Mouse (Mus musculus) adrenal gland, postnatal 14 days (tissue): ENCODE results near the gene Gm5565. TPM values are rescaled to one million over a fixed set of nuclear protein-coding genes. Genes with fewer than 3 reads are reported as not detected.
A peak's percentile ranks its signal among the peaks of the same experiment; 100 is the strongest.
"Not testable (repeated sequence)": the region's sequence is repeated elsewhere in the genome, so short reads cannot be mapped to it uniquely, and the experiment has no call there.

Experiments used
- DNase-seq: peaks from one replicate; pipeline ENCODE4 v3.0.0; 2021; ENCODE audit warnings: mixed read lengths
- long read RNA-seq, 2 experiments: library from polyadenylated mRNA; stranded (forward); transcript quantifications; one replicate each; pipeline ENCODE4 v2.0.0; 2021
- total RNA-seq: library from RNA; stranded (reverse); gene quantifications from 2 replicates; pipeline ENCODE4 v1.2.3, GENCODE M21; 2021

Gene Gm5565
- total RNA-seq: not detected in 2 replicates
- long read RNA-seq, experiment 1: 0 reads
- long read RNA-seq, experiment 2: 0 reads

DNA sequence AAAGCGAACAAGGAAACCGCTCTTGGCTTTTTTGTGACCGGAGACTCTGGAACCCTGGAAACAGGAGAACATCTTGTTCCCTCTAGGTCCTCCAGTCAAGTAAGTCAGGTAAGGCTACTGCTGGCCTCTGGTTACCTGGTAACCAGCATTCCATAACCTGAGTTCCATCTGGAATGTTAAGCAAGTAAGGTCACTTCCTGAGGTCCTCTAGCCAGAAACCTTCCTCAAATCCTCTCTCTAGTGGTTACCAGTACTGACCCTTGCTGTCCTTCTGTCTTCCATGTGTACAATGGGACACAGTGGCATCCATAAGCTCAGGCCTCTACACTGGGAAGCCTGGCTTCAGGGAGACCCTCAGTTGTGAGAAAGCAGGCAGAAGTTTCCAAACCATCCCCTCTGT, at the start of gene Gm5565:
Gene Gm5565, minus strand, starts transcription at position 101 of the 400 bp plus-strand sequence.
- DNase-seq: not testable (repeated sequence)

DNA sequence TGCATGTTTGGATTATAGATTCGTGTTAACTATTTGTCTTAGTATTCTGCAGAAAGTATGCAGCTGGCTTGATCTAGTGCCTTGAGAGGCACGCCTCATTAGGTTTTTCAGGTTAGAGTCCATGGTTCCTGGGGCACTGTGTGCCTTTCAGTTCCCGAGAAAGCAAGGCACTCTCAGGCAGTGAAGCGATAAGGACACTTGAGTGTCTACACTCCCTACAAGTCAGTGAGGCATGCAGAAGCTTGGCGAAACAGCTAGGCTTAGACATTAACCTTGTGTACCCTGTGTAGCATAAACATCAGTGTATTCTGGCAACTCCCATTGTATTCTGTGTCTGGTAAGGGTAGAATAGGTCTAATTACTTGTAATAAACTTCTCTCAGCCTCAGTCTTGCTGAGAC, 45.2 kb upstream of the Gm5565 start:
- DNase-seq: no peak

DNA sequence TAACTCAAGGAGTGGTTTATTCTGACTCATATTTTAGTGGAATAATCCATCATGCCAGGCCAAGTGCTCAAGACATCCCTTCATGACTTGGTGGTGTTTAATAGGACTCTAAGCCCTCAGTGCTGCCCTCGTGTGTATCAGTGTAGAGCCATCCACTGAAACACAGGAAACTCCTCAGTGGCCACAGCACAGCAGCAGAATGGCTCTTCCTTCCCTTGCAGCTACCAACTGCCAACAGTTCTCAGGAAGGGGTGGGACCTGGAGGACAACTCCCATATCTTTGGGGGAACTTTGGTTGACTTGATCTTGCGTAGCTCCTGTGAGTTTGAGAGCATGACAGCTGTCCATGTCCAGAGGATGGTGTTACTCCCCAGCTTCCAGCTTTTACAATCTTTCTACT, 43.6 kb upstream of the Gm5565 start:
- no peak for DNase-seq

DNA sequence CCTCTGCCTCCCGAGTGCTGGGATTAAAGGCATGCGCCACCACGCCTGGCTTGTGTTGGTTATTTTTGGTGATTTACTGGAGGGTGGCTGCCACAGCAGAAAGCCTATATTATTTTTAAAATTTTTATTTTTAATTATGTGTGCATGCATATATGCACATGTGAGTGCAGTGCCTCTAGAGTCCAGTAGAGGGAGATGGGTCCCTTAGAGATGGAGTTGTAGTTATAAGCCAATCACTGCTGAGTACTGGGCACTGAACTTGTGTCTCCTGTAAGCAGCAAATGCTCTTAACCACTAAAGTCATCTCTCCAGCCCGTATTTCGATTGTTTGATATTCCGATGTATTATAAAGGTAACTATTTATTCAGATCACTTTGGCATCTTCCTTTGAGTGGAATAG, 40.2 kb upstream of the Gm5565 start:
- no peak for DNase-seq

DNA sequence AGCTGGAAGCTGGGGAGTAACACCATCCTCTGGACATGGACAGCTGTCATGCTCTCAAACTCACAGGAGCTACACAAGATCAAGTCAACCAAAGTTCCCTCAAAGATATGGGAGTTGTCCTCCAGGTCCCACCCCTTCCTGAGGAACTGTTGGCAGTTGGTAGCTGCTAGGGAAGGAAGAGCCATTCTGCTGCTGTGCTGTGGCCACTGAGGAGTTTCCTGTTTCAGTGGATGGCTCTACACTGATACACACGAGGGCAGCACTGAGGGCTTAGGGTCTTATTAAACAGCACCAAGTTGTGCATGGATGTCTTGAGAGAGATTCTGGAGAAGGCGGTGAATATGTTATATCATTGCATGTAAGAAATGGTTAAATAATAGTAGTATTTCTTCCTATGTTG, 39.2 kb upstream of the Gm5565 start:
- DNase-seq: no peak

DNA sequence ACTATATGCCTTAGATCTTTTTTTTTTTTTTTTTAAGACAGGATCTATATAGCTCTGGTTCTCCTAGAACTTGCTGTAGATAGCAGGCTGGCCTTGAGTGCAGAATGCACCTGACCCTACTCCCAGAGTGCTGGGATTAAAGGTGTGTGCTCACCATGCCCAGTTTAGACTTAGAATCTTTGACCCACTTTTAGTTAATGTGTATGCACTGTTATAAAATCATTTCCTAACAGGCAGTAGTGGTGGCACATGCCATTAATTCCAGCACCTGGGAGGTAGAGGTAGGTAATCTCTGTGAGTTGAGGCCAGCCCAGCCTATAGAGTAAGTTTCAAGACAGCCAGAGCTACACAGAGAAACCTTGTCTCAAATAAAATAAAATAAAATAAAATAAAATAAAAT, 38.7 kb upstream of the Gm5565 start:
- no peak for DNase-seq

DNA sequence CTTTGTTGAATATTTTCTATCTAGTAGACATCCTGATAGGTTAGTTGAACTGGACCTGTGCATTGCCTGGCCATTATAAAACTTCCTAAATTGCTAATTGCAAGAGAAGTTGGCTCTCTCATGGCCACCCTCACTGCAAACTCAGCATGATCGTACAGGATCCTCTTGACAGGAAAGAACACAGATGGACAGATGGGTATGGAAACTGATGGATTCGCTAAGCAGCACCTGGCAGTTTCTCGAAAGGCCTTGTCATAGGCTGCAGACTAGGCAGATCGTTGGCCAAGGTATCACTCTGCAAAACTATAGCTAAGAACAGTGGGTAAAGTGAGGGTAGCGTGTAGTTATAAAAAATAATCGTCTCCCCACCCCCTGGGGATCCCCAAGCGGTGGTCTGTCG, 33.0 kb upstream of the Gm5565 start:
- DNase-seq: no peak

DNA sequence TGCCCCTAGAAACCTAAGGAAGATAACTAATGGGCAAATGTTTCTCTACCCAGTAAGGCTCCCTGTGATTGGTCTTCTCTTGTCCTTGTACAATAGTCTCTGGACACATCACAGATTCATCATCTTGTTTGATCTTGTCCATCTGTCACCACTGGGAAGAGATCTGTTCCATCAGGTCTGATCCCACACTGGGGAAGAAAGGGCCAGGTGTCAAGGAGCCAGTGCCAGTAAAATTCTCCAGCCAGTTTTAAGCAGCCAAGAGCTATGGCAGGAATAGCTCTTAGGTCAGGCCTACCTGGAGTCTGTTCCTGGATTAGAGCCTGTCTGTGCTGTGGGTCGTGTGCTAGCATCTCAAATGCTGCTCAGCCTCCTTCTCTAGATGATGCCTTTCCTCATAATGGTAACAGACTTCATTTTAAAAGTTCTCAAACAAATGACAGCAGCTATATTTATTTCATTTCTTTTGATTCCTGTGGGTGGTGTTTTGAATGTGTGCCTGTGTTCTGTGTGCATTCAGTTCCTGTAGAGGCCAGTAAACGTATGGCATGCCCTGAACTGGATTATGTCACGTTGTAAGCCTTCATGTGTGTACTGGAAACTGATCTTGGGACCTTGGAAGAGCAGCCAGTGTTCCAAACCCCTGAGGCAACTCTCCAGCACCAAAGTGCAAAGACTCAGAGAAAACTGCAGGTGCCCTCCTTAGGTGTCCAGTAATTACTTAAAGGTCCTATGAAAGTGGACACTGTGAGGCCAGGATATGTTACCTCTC, 30.3 kb upstream of the Gm5565 start:
- no peak for DNase-seq

DNA sequence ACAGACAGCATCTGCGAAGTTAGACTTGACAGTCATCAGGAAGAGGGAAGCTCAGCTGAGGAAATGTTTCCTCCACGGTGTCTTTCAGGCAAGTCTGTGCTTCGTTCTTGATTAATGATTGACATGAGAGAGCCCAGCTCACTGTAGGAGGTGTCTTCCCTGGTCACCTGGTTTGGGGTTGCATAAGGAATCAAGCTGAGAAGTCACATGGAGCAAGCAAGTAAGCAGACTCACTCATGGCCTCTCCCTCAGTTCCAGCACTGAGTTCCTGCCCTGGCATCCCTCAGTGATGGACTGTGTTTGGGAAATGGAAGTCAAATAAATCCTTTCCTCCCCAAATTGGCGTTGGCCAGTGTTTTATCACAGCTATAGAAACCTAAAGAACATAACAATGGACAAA, 29.8 kb upstream of the Gm5565 start:
- no peak for DNase-seq

DNA sequence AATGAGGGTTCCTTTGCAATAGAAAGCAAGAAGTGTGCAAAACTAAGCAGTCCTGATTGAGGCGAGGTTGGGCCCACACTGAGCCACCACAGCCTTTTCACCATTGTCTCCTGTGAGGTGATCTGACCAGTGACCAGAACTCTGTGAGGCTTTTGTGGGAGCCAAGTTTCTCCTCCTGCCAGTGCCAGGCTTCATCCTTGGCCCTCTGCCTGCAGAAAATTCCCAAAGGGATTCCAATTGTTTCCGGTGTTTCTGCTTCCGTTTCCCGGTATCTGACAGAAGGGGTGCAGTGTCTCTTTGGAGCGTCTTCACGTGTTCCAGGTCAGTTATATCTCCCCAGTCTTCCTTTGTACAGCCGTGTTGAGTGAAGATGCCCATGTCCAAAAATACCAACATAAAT, 28.4 kb upstream of the Gm5565 start:
- no peak for DNase-seq

DNA sequence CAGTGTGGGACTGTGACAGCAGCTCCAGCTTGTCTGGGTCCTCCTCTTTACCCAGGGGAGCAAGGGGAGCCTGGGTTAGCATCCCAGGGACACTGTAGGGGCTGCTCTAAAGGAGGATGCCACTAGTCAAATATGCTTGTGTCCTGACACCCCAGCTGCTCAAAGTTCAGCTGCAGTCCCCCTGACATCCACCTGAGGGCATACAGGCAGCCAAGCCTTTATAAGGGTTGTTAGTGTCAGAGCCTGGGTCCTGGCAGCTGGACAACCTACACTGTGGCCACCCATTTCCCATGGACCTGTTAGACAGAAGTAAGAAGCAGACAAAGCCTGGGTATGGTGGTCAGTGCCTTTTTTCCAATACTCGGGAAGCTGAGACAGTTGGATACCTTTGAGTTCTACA, 27.8 kb upstream of the Gm5565 start:
- DNase-seq: no peak

DNA sequence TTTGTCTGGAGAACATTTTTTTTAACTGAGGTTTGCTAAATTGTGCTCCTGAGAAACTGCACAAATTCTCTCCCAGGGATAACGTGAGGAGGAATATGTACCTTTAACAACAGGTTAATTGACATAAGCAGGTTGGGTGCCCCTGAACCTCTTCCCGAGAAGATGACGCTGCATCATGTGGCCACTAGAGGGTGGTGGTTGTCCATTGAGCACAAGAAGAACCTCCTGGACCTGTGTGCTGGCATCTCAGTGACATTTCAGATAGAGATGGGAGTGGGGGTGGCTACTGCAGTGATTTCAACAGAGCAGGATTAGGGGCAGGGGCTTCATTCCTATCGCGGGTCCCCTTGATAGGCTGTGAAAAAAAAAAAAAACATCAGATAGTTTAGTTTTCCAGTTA, 27.1 kb upstream of the Gm5565 start:
- peak; percentile 78 for DNase-seq

DNA sequence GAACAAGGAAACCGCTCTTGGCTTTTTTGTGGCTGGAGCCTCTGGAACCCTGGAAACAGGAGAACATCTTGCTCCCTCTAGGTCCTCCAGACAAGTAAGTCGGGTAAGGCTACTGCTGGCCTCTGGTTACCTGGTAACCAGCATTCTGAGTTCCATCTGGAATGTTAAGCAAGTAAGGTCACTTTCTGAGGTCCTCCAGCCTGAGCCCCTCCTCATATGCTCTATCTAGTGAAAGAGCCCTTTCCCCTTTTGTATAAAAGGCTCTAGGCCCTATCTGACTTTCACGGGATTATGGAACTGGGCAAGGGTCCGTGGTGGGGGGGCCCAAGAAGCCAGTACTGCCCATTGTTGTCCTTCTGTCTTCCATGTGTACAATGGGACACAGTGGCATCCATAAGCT, 24.9 kb upstream of the Gm5565 start, which contains the start of gene 1700001J03Rik:
Gene 1700001J03Rik, minus strand, starts transcription at position 101 of the 400 bp plus-strand sequence.
- DNase-seq: not testable (repeated sequence)

DNA sequence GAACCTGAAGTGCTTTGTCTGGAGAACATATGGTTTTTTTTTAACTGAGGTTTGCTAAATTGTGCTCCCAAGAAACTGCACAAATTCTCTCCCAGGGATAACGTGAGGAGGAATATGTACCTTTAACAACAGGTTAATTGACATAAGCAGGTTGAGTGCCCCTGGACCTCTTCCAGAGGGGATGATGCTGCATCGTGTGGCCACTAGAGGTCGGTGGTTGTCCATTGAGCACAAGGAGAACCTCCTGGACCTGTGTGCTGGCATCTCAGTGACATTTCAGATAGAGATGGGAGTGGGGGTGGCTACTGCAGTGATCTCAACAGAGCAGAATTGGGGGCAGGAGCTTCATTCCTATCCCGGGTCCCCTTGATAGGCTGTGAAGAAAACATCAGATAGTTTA, 12.4 kb upstream of the Gm5565 start:
- peak; percentile 51 for DNase-seq

DNA sequence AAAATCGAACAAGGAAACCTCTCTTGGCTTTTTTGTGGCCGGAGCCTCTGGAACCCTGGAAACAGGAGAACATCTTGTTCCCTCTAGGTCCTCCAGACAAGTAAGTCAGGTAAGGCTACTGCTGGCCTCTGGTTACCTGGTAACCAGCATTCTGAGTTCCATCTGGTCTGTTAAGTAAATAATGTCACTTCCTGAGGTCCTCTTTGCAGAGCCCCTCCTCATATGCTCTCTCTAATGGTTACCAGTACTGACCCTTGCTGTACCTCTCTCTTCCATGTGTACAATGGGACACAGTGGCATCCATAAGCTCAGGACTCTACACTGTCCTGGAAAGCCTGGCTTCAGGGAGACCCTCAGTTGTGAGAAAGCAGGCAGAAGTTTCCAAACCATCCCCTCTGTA, 10.3 kb upstream of the Gm5565 start, which contains the start of gene Gm6309:
Gene Gm6309, minus strand, starts transcription at position 101 of the 400 bp plus-strand sequence.
- DNase-seq: not testable (repeated sequence)

DNA sequence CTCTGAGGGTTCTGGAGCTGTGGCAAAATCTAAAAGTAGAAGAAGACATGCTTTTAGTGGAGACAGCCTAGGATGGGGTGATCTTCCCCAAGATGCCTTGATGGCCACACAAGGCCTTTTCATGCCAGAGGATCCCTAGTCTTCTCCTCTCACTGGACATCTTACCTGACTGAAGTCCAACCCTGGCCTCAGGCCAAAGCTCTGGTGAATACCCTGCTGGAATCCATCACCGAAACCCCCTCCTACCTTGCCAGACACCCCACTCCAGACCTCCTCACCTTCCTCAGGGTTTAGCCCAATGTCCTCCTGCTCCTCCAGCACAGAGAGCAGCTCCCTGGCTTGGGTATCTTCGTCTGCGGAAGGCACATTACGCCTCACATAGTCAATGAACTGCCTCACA, 2.0 kb downstream of the Gm5565 start:
- not testable (repeated sequence) for DNase-seq

DNA sequence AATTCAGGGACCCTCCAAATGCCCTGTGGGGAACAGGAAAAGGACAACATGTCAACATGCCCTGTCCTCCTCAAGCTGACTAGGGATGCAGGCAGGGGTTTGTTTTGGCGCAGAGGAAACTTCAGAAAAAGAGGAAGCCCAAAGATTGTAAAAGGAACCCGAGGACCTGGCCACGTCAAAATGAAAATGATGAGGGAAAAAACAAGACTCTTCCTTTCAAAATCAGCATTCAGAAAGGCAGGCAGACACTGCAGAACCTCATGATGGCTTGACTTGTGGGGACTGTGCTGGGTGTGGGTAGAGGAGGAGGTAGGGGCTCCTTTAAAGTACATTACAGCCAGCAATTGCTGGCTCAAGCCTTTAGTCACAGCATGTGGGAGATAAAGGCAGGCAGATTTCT, 9.9 kb downstream of the Gm5565 start:
- DNase-seq: no peak

DNA sequence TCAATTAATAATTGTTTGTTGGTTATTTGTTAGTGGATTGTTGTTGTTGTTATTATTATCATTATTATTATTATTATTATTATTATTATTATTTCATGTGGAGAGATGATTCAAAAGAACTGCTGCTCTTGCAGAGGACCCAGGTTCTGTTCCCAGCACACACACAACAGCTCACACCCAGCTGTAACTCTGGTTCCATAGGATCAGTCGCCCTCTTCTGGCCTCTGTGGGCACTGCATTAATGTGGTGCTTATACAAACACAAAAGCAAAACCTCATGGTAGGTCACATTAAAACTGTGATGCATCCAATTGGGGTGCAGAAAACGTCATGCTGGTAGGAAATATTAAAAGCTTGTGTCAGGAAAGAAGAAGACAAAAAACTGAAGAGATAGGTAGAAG, 12.4 kb downstream of the Gm5565 start:
- no peak for DNase-seq

Other genes starting within 250 kb of the Gm5565 start
- gene Cyp3a25, start 150.9 kb downstream of the Gm5565 start, total RNA-seq: 3.2 and 22.3 TPM in 2 replicates
- gene Cyp3a59, start 81.3 kb downstream of the Gm5565 start, total RNA-seq: 0.38 and 3.9 TPM in 2 replicates
- gene Gm6309, start 10.2 kb upstream of the Gm5565 start, total RNA-seq: not detected in 2 replicates
- 0.67 and 1.3 TPM in 2 replicates for gene 1700001J03Rik, start 24.8 kb upstream of the Gm5565 start, total RNA-seq
- gene Rnf6, start 61.0 kb upstream of the Gm5565 start, total RNA-seq: 54.8 and 58.1 TPM in 2 replicates
- gene Cdk8, start 70.7 kb upstream of the Gm5565 start, total RNA-seq: 73.2 and 74.4 TPM in 2 replicates
- gene Wasf3, start 224.4 kb upstream of the Gm5565 start, total RNA-seq: 19.2 and 21.2 TPM in 2 replicates